Mouse (Mus musculus): ENCODE data around the gene D630045J12Rik. TPM values are rescaled to one million over a fixed set of nuclear protein-coding genes. Genes with fewer than 3 reads are reported as not detected.

Gene D630045J12Rik
- total and polyA plus RNA-seq, 2 experiments from 2014 or later: 7.6 to 31.9 TPM

GRCm38 (mm10) chr6:38205375-38205774 is 48.4 kb downstream of the D630045J12Rik start:
- ATAC-seq: no peak
- TF ChIP-seq CTCF (IDR thresholded peaks at IDR 0.05; ENCODE audit: low read depth): no peak
- H3K27ac ChIP-seq: no peak overlapping the region
- H3K4me2 ChIP-seq (ENCODE audit: low read depth, low read length): no peak overlapping the region
- H3K36me3 ChIP-seq (ENCODE audit: insufficient read depth, low read length): no peaks in the 10 kb centered on the region
- no peak overlapping the region for H3K4me3 ChIP-seq (ENCODE audit: low read length)
- no peaks in the 10 kb centered on the region for H3K27me3 ChIP-seq (ENCODE audit: insufficient read depth, low read length)
- 86% methylated on average over 6 of the region's 6 CpGs for WGBS
- peaks cover 8% of the 10 kb centered on the region for H3K4me1 ChIP-seq (ENCODE audit: insufficient read depth, low read length)
- no peak for DNase-seq (ENCODE audit: low spot score)
- H3K9ac ChIP-seq (replicated peaks; ENCODE audit: low read length): no peak overlapping the region
- H3K9me3 ChIP-seq (ENCODE audit: low read length): no peaks in the 10 kb centered on the region

- no peak for DNase-seq (ENCODE audit: low spot score)
- H3K9ac ChIP-seq (replicated peaks; ENCODE audit: low read length): no peak overlapping the region
- no peak for ATAC-seq
- WGBS: 73% methylated on average over 4 of the region's 4 CpGs
- H3K4me2 ChIP-seq (ENCODE audit: low read depth, low read length): no peak overlapping the region
- peaks cover 8% of the 10 kb centered on the region for H3K4me1 ChIP-seq (ENCODE audit: insufficient read depth, low read length)
- no peak for TF ChIP-seq CTCF (IDR thresholded peaks at IDR 0.05; ENCODE audit: low read depth)
- H3K27ac ChIP-seq: no peak overlapping the region
- H3K9me3 ChIP-seq (ENCODE audit: low read length): no peaks in the 10 kb centered on the region
- H3K36me3 ChIP-seq (ENCODE audit: insufficient read depth, low read length): no peaks in the 10 kb centered on the region
- H3K4me3 ChIP-seq (ENCODE audit: low read length): no peak overlapping the region
- H3K27me3 ChIP-seq (ENCODE audit: insufficient read depth, low read length): no peaks in the 10 kb centered on the region
Observed at GRCm38 (mm10) chr6:38203820-38204219, 50.0 kb downstream of the D630045J12Rik start.

GRCm38 (mm10) chr6:38202816-38203215 is 51.0 kb downstream of the D630045J12Rik start:
- Histone ChIP-seq H3K36me3 (ENCODE audit: insufficient read depth, low read length) (no peaks in the 10 kb centered on the region), H3K9me3 (ENCODE audit: low read length) (no peaks in the 10 kb centered on the region), H3K4me1 (ENCODE audit: insufficient read depth, low read length) (peaks cover 8% of the 10 kb centered on the region), H3K27ac (no peak overlapping the region), H3K4me3 (ENCODE audit: low read length) (no peak overlapping the region), H3K9ac (replicated peaks; ENCODE audit: low read length) (no peak overlapping the region), H3K4me2 (ENCODE audit: low read depth, low read length) (no peak overlapping the region), H3K27me3 (ENCODE audit: insufficient read depth, low read length) (no peaks in the 10 kb centered on the region)
- no peak for DNase-seq (ENCODE audit: low spot score)
- no peak for TF ChIP-seq CTCF (IDR thresholded peaks at IDR 0.05; ENCODE audit: low read depth)
- ATAC-seq: no peak
- WGBS: 83% methylated on average over 12 of the region's 12 CpGs

- H3K27ac ChIP-seq: no peak overlapping the region
- no peak overlapping the region for H3K9ac ChIP-seq (replicated peaks; ENCODE audit: low read length)
- no peak overlapping the region for H3K4me3 ChIP-seq (ENCODE audit: low read length)
- no peak for ATAC-seq
- DNase-seq (ENCODE audit: low spot score): no peak
- H3K36me3 ChIP-seq (ENCODE audit: insufficient read depth, low read length): no peaks in the 10 kb centered on the region; the same call in 1 of the 2 replicates
- no peak overlapping the region for H3K4me2 ChIP-seq (ENCODE audit: low read depth, low read length)
- H3K9me3 ChIP-seq (ENCODE audit: low read length): no peaks in the 10 kb centered on the region
- 68% methylated on average over 5 of the region's 5 CpGs for WGBS
- TF ChIP-seq CTCF (IDR thresholded peaks at IDR 0.05; ENCODE audit: low read depth): no peak
- H3K4me1 ChIP-seq (ENCODE audit: insufficient read depth, low read length): no peaks in the 10 kb centered on the region
- no peaks in the 10 kb centered on the region for H3K27me3 ChIP-seq (ENCODE audit: insufficient read depth, low read length)
Observed at GRCm38 (mm10) chr6:38201495-38201894, 52.3 kb downstream of the D630045J12Rik start.

GRCm38 (mm10) chr6:38199599-38199998 is 54.2 kb downstream of the D630045J12Rik start:
- Histone ChIP-seq H3K4me2 (ENCODE audit: low read depth, low read length) (no peak overlapping the region), H3K27me3 (ENCODE audit: insufficient read depth, low read length) (no peaks in the 10 kb centered on the region), H3K4me3 (ENCODE audit: low read length) (no peak overlapping the region), H3K36me3 (ENCODE audit: insufficient read depth, low read length) (no peaks in the 10 kb centered on the region; the same call in 1 of the 2 replicates), H3K9ac (replicated peaks; ENCODE audit: low read length) (no peak overlapping the region), H3K4me1 (ENCODE audit: insufficient read depth, low read length) (no peaks in the 10 kb centered on the region), H3K27ac (no peak overlapping the region), H3K9me3 (ENCODE audit: low read length) (no peaks in the 10 kb centered on the region)
- WGBS: 87% methylated on average over 6 of the region's 6 CpGs
- no peak for ATAC-seq
- no peak for DNase-seq (ENCODE audit: low spot score)
- TF ChIP-seq CTCF (IDR thresholded peaks at IDR 0.05; ENCODE audit: low read depth): no peak

- DNase-seq (ENCODE audit: low spot score): no peak
- H3K27ac ChIP-seq: no peak overlapping the region
- no peak overlapping the region for H3K4me3 ChIP-seq (ENCODE audit: low read length)
- no peaks in the 10 kb centered on the region for H3K27me3 ChIP-seq (ENCODE audit: insufficient read depth, low read length)
- no peak for ATAC-seq
- H3K36me3 ChIP-seq (ENCODE audit: insufficient read depth, low read length): no peaks in the 10 kb centered on the region; the same call in 1 of the 2 replicates
- WGBS: 83% methylated on average over 1 of the region's 1 CpGs
- H3K4me1 ChIP-seq (ENCODE audit: insufficient read depth, low read length): no peaks in the 10 kb centered on the region
- no peak for TF ChIP-seq CTCF (IDR thresholded peaks at IDR 0.05; ENCODE audit: low read depth)
- no peak overlapping the region for H3K4me2 ChIP-seq (ENCODE audit: low read depth, low read length)
- no peaks in the 10 kb centered on the region for H3K9me3 ChIP-seq (ENCODE audit: low read length)
- no peak overlapping the region for H3K9ac ChIP-seq (replicated peaks; ENCODE audit: low read length)
Observed at GRCm38 (mm10) chr6:38198727-38199126, 55.1 kb downstream of the D630045J12Rik start.

- Histone ChIP-seq H3K27me3 (ENCODE audit: insufficient read depth, low read length) (no peaks in the 10 kb centered on the region), H3K4me3 (ENCODE audit: low read length) (no peak overlapping the region), H3K4me1 (ENCODE audit: insufficient read depth, low read length) (no peaks in the 10 kb centered on the region), H3K36me3 (ENCODE audit: insufficient read depth, low read length) (peaks cover 2% of the 10 kb centered on the region; the same call in 1 of the 2 replicates), H3K9ac (replicated peaks; ENCODE audit: low read length) (no peak overlapping the region), H3K4me2 (ENCODE audit: low read depth, low read length) (no peak overlapping the region), H3K9me3 (ENCODE audit: low read length) (no peaks in the 10 kb centered on the region), H3K27ac (no peak overlapping the region)
- no peak for TF ChIP-seq CTCF (IDR thresholded peaks at IDR 0.05; ENCODE audit: low read depth)
- ATAC-seq (no peak), DNase-seq (ENCODE audit: low spot score) (no peak)
- WGBS: 88% methylated on average over 24 of the region's 24 CpGs
Observed at GRCm38 (mm10) chr6:38196266-38197189, 57.3 kb downstream of the D630045J12Rik start.

Measured in hindbrain, postnatal 0 days (tissue).